Mouse (Mus musculus) cerebellum, adult (tissue): ENCODE measurements around the gene Patz1.

ENCODE experiments used
- ATAC-seq: cut with Nextera tagmentation; 2 replicates; pipeline ENCODE4 v1.9.2; 2017; ENCODE audit warnings: mild to moderate bottlenecking, moderate library complexity, mixed read lengths; ENCODE audit not compliant: insufficient number of reproducible peaks, low FRiP score, low TSS enrichment

Patz1 gene

GRCm38 (mm10) chr11:3328806-3329775 lies 40.4 kb downstream of the Patz1 start:
- ATAC-seq = no peak

- ATAC-seq = no peak
Measured at GRCm38 (mm10) chr11:3329891-3330451, 41.3 kb downstream of the Patz1 start, which contains the start of gene Pik3ip1. TSS of gene Pik3ip1 (plus strand) at chr11:3330401.

- ATAC-seq = peak; percentile 63; the same call in 1 of the 2 replicates
Measured at GRCm38 (mm10) chr11:3330566-3330965, 41.9 kb downstream of the Patz1 start.

- no peak for ATAC-seq
Measured at GRCm38 (mm10) chr11:3330991-3331750, 42.5 kb downstream of the Patz1 start.

GRCm38 (mm10) chr11:3331756-3332642 lies 43.3 kb downstream of the Patz1 start:
- ATAC-seq = peak; percentile 85

- ATAC-seq = no peak
Measured at GRCm38 (mm10) chr11:3333111-3333695, 44.5 kb downstream of the Patz1 start.

- no peak for ATAC-seq
Measured at GRCm38 (mm10) chr11:3334141-3334710, 45.6 kb downstream of the Patz1 start.

GRCm38 (mm10) chr11:3334711-3335316 lies 46.1 kb downstream of the Patz1 start:
- no peak for ATAC-seq

- ATAC-seq = 0 out of 2 replicates have a peak, but pooled peaks have one; percentile 36
Measured at GRCm38 (mm10) chr11:3335651-3336216, 47.1 kb downstream of the Patz1 start.

GRCm38 (mm10) chr11:3336602-3337001 lies 47.9 kb downstream of the Patz1 start:
- no peak for ATAC-seq

- peak; percentile 45; the same call in 1 of the 2 replicates for ATAC-seq
Measured at GRCm38 (mm10) chr11:3337173-3337955, 48.7 kb downstream of the Patz1 start.

- no peak for ATAC-seq
Measured at GRCm38 (mm10) chr11:3337961-3338360, 49.3 kb downstream of the Patz1 start.

GRCm38 (mm10) chr11:3341476-3341875 lies 52.8 kb downstream of the Patz1 start:
- ATAC-seq = no peak

GRCm38 (mm10) chr11:3344916-3345315 lies 56.2 kb downstream of the Patz1 start:
- ATAC-seq = no peak

GRCm38 (mm10) chr11:3346351-3346750 lies 57.7 kb downstream of the Patz1 start:
- no peak for ATAC-seq

- peak; percentile 68; the same call in 1 of the 2 replicates for ATAC-seq
Measured at GRCm38 (mm10) chr11:3347091-3347834, 58.6 kb downstream of the Patz1 start.

- no peak for ATAC-seq
Measured at GRCm38 (mm10) chr11:3347835-3348195, 59.1 kb downstream of the Patz1 start.
